Mouse (Mus musculus): ENCODE measurements around the gene Hist2h2aa1. TPM values are rescaled to one million over a fixed set of nuclear protein-coding genes. Genes with fewer than 3 reads are reported as not detected.
"Not testable (repeated sequence)": the region's sequence is repeated elsewhere in the genome, so short reads cannot be mapped to it uniquely, and the experiment has no call there.

Gene Hist2h2aa1
- 127 and 149 TPM in 2 replicates for polyA plus RNA-seq (2012; rRNA removed)

DNA sequence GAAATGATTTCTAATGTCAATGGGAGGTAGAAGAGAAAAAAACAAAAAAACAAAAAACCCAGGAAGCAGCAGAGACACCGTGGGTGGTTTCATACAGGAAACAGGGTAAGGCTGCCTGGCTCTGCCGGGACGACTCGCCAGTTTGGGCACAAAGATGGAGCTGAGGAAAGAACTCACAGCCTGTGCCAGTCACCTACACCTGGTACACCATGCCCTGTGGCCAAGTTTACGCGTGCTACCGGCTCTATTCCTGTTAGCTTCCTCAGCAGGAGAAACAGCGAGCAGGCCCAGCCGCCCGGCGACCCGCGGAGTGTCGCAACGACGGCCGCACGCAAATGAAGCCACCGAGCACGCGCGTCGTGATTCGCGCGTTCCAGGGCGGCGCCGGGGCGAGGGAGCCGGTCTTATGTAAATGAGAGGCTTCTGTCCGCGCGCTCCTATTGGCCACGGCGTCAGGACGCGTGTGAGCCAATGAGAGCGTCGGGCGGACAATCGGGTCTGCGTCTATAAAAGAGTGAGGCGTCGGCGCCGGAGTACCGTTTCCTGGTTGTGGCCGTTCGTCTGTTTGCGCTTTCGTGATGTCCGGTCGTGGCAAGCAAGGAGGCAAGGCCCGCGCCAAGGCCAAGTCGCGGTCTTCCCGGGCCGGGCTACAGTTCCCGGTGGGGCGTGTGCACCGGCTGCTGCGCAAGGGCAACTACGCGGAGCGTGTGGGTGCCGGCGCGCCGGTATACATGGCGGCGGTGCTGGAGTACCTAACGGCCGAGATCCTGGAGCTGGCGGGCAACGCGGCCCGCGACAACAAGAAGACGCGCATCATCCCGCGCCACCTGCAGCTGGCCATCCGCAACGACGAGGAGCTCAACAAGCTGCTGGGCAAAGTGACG, at the start of gene Hist2h2aa1:
Hist2h2aa1 (plus strand) TSS at position 495 of the 884 bp plus-strand sequence.
- under 1% methylated on average over 45 of the region's 88 CpGs for WGBS
- peak; percentile 58 for TF ChIP-seq POLR2A (IDR thresholded peaks at IDR 0.05; ENCODE audit: borderline replicate concordance, insufficient read depth, low read length)
- peaks cover 10% of the 10 kb centered on the region for H3K4me1 ChIP-seq (ENCODE audit: control insufficient read depth, insufficient read depth, low read length)

GRCm38 (mm10) chr3:96195616-96196313, 49.5 kb upstream of the Hist2h2aa1 start:
- H3K27ac ChIP-seq (ENCODE audit: insufficient read depth, low read length): no peak overlapping the region
- no peaks in the 10 kb centered on the region for H3K27me3 ChIP-seq (ENCODE audit: control insufficient read depth, insufficient read depth, low read length)
- H3K4me1 ChIP-seq (ENCODE audit: control insufficient read depth, insufficient read depth, low read length): no peaks in the 10 kb centered on the region; the same call in 1 of the 2 replicates
- no peak for DNase-seq
- no peak overlapping the region for H3K4me3 ChIP-seq (replicated peaks; ENCODE audit: insufficient read depth, low read depth, low read length)
- peak; percentile 26; the same call in 1 of the 2 replicates for TF ChIP-seq CTCF (IDR thresholded peaks at IDR 0.05; ENCODE audit: borderline replicate concordance, insufficient read depth, low read depth, low read length)
- peak; percentile 18; the same call in 1 of the 2 replicates for TF ChIP-seq POLR2A (IDR thresholded peaks at IDR 0.05; ENCODE audit: borderline replicate concordance, insufficient read depth, low read length)
- WGBS: 91% methylated on average over 11 of the region's 11 CpGs

More for the DNA sequence above, at the start of gene Hist2h2aa1:
- not testable (repeated sequence) for H3K27me3 ChIP-seq (ENCODE audit: control insufficient read depth, insufficient read depth, low read length)
- Histone ChIP-seq H3K4me3 (replicated peaks; ENCODE audit: insufficient read depth, low read depth, low read length) (peak within 1 kb of the TSS; percentile 71), H3K27ac (ENCODE audit: insufficient read depth, low read length) (peak within 1 kb of the TSS; percentile 93)
- DNase-seq: peak; percentile 92 to 93

DNA sequence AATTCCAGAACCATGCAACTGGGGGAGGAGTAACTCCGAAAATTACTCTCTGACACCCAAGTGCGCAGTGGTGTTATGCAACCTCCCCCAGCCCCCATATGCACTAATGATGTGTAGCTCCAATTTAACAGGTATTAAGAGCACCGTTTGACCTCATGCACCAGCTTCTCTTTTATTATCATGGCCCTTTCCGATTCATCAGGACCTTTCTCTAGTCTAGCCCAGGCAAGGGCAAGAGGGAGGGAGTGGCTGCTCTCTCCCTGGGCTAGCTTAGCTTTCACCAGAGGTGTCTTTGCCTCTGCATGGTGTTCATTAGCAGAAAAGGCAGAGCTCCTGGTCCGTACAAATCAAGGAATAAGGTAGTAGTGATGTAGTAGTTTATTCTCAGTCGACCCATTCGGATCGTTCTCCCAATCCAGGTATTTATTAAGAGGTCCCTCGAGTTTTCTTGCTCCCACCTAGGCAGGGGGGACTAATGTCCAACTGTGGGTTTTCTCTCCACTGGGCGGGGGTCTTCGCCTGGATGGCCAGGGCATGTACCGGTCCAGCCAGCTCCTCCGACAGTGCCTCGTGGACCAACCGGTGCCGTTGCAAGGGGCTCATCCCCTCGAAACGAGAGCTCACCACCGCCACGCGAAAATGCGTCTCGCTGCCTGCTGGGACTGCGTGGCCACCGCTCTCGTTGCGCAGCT, 48.7 kb upstream of the Hist2h2aa1 start:
- WGBS: 15% methylated on average over 27 of the region's 27 CpGs
- no peak for DNase-seq

DNA sequence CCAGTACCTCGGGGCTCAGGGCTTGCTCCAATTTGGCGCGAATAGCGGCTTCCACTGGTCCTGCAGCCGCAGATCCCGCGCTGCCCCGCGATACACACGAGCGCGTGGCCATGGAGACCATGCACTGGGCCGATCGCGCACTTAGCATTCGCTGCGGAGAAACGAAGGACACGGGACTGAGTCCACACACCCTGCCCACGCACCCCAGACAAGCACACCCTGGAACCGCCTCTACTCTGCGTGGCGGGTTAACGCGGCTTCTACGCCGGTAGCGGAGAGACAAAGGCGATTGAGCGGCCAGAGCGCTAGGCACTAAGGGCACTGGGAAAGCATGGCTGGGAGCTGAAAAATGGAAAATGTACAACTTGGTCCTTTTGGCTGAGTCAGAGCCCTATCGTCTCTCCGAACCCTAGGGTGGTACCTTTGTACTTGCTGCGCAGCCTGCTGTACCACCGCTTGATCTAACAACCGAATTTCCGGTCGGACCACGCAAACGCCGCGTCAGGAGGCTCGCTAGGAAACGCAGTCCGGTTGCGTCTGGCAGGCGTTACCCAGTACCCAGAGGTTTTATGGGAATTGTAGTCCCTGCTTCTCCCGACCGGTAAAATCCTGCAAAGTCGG, 48.1 kb upstream of the Hist2h2aa1 start:
- WGBS: under 1% methylated on average over 50 of the region's 50 CpGs
- no peaks in the 10 kb centered on the region for H3K27me3 ChIP-seq (ENCODE audit: control insufficient read depth, insufficient read depth, low read length)
- H3K4me3 ChIP-seq (replicated peaks; ENCODE audit: insufficient read depth, low read depth, low read length): peak overlapping the region; percentile 65
- peak; percentile 93 to 95 for DNase-seq
- H3K27ac ChIP-seq (ENCODE audit: insufficient read depth, low read length): peak overlapping the region; percentile 56
- H3K4me1 ChIP-seq (ENCODE audit: control insufficient read depth, insufficient read depth, low read length): no peaks in the 10 kb centered on the region; the same call in 1 of the 2 replicates
- TF ChIP-seq CTCF (IDR thresholded peaks at IDR 0.05; ENCODE audit: borderline replicate concordance, insufficient read depth, low read depth, low read length): no peak
- TF ChIP-seq POLR2A (IDR thresholded peaks at IDR 0.05; ENCODE audit: borderline replicate concordance, insufficient read depth, low read length): peak; percentile 98

More for the DNA sequence above, 48.7 kb upstream of the Hist2h2aa1 start:
- TF ChIP-seq CTCF (IDR thresholded peaks at IDR 0.05; ENCODE audit: borderline replicate concordance, insufficient read depth, low read depth, low read length): no peak
- TF ChIP-seq POLR2A (IDR thresholded peaks at IDR 0.05; ENCODE audit: borderline replicate concordance, insufficient read depth, low read length): no peak
- Histone ChIP-seq H3K27me3 (ENCODE audit: control insufficient read depth, insufficient read depth, low read length) (no peaks in the 10 kb centered on the region), H3K27ac (ENCODE audit: insufficient read depth, low read length) (peak overlapping the region; percentile 56), H3K4me1 (ENCODE audit: control insufficient read depth, insufficient read depth, low read length) (no peaks in the 10 kb centered on the region; the same call in 1 of the 2 replicates), H3K4me3 (replicated peaks; ENCODE audit: insufficient read depth, low read depth, low read length) (peak overlapping the region; percentile 65)

GRCm38 (mm10) chr3:96198181-96198580, 47.1 kb upstream of the Hist2h2aa1 start:
- TF ChIP-seq CTCF (IDR thresholded peaks at IDR 0.05; ENCODE audit: borderline replicate concordance, insufficient read depth, low read depth, low read length): no peak
- no peak for TF ChIP-seq POLR2A (IDR thresholded peaks at IDR 0.05; ENCODE audit: borderline replicate concordance, insufficient read depth, low read length)
- H3K4me1 ChIP-seq (ENCODE audit: control insufficient read depth, insufficient read depth, low read length): no peaks in the 10 kb centered on the region; the same call in 1 of the 2 replicates
- no peak overlapping the region for H3K27ac ChIP-seq (ENCODE audit: insufficient read depth, low read length)
- no peak overlapping the region for H3K4me3 ChIP-seq (replicated peaks; ENCODE audit: insufficient read depth, low read depth, low read length)
- no peak for DNase-seq
- WGBS: 9% methylated on average over 6 of the region's 6 CpGs
- no peaks in the 10 kb centered on the region for H3K27me3 ChIP-seq (ENCODE audit: control insufficient read depth, insufficient read depth, low read length)

DNA sequence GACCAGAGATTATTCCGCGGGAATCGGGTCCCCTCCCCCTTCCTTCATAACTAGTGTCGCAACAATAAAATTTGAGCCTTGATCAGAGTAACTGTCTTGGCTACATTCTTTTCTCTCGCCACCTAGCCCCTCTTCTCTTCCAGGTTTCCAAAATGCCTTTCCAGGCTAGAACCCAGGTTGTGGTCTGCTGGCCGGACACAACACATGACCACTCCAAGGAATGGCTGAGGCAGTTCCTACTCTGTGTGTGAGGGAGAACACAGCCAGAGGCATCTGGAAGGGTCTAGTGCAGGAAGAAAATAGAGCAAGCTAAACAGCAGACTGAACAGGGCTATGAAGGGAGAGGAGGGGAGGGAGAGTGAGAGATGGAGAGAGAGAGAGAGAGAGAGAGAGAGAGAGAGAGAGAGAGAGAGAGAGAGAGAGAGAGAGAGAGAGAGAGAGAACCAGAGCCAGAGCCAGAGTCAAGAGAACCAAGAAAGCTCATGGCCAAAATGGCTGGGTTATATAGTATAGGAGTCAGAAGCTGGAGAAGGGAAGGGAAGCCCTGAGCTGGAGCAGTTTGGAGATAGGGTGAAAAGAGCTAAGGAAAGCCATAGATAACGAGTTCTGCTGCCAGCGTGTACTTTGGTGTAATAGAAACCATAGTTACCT, 46.6 kb upstream of the Hist2h2aa1 start:
- H3K27ac ChIP-seq (ENCODE audit: insufficient read depth, low read length); H3K4me1 ChIP-seq (ENCODE audit: control insufficient read depth, insufficient read depth, low read length); H3K4me3 ChIP-seq (replicated peaks; ENCODE audit: insufficient read depth, low read depth, low read length); H3K27me3 ChIP-seq (ENCODE audit: control insufficient read depth, insufficient read depth, low read length); DNase-seq: not testable (repeated sequence)
- 34% methylated on average over 8 of the region's 8 CpGs for WGBS

GRCm38 (mm10) chr3:96199731-96200130, 45.6 kb upstream of the Hist2h2aa1 start:
- WGBS: 48% methylated on average over 2 of the region's 2 CpGs
- TF ChIP-seq POLR2A (IDR thresholded peaks at IDR 0.05; ENCODE audit: borderline replicate concordance, insufficient read depth, low read length) (no peak), CTCF (IDR thresholded peaks at IDR 0.05; ENCODE audit: borderline replicate concordance, insufficient read depth, low read depth, low read length) (no peak)
- H3K4me3 ChIP-seq (replicated peaks; ENCODE audit: insufficient read depth, low read depth, low read length): no peak overlapping the region

More at GRCm38 (mm10) chr3:96199731-96200130, 45.6 kb upstream of the Hist2h2aa1 start:
- no peak for DNase-seq
- Histone ChIP-seq H3K27me3 (ENCODE audit: control insufficient read depth, insufficient read depth, low read length) (no peaks in the 10 kb centered on the region), H3K27ac (ENCODE audit: insufficient read depth, low read length) (no peak overlapping the region), H3K4me1 (ENCODE audit: control insufficient read depth, insufficient read depth, low read length) (no peaks in the 10 kb centered on the region; the same call in 1 of the 2 replicates)

All from cerebellum, adult 2 months (tissue).